Mouse (Mus musculus) retina, adult 2 months (tissue): ENCODE results near the gene Mrap.

ENCODE experiments used
- DNase-seq: peaks from one replicate; pipeline ENCODE4 v3.0.0-alpha.2; 2012; ENCODE audit warnings: low read depth, low spot score

Gene Mrap

DNA sequence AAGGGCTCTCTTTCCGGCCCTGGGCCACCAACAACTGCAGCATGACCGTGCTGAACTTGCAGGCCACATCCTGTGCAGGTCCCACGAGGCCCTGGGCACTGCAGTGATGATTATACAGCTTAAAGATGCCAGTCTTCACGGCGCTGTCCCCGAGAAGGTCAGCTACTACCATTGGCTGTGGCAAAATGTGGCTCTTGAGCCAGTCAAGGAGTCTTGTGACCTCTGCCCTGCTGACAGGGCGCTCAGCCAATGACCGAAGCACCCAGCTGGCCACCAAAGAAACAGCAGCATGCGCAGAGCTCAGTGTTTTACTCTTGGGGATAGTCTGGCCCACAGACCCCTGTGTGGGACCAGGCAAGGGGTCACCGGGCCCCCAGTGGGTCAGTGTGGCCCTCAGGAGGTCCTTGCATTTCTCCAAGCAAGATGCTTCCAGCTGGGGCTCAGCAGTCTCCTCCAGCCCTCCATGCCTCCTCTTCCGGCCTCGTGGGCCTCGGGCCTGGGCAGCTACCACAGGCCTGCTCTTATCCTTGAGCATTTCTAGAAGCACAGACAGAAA lies 15.5 kb downstream of the Mrap start:
- DNase-seq: no peak

DNA sequence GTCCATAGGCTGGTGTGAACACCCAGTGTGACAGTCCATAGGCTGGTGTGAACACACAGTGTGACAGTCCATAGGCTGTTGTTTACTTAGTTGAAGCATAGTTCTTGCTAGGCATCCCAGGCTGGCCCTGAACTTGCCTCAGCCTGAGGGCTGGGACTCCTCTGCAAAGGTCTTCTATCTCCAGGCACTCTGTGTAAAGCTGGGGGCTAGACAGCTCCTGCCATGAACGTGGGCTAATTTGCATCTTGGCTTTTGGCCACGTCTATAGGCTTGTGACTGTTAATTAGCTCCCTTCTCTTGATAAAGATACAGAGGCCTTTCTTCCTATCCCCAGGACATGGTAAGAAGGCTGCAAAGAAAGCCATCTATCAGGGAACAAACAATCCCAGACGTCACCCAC lies 21.3 kb downstream of the Mrap start:
- DNase-seq: no peak

GRCm38 (mm10) chr16:90760515-90760914 lies 22.5 kb downstream of the Mrap start:
- DNase-seq: no peak

GRCm38 (mm10) chr16:90765195-90765877 lies 27.3 kb downstream of the Mrap start:
- no peak for DNase-seq

GRCm38 (mm10) chr16:90766919-90767454 lies 29.0 kb downstream of the Mrap start:
- DNase-seq: no peak

DNA sequence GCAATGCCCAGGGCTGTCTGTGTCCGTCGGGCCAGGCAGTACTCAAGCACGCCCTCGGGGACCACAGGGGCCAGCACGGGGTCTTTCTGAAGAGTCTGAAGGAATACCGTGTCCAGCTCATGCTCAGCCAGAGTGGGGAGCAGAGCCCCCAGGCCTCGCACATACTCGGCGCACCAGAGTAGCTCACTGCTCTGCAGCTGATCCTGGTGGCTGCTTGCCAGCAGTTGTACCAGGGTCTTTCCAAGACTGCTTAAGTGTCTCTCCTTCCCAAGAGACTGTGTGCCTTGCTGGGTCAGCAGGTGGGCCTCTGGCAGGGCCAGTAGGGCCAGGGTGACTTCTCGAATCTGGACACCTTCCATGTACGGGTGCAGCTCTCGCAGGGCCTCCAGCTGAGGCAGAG lies 36.2 kb downstream of the Mrap start:
- DNase-seq: no peak

GRCm38 (mm10) chr16:90774646-90775045 lies 36.6 kb downstream of the Mrap start:
- DNase-seq: no peak

GRCm38 (mm10) chr16:90775946-90776520 lies 38.0 kb downstream of the Mrap start:
- DNase-seq: no peak

- DNase-seq: no peak
Observed at GRCm38 (mm10) chr16:90779783-90780182, 41.8 kb downstream of the Mrap start.

DNA sequence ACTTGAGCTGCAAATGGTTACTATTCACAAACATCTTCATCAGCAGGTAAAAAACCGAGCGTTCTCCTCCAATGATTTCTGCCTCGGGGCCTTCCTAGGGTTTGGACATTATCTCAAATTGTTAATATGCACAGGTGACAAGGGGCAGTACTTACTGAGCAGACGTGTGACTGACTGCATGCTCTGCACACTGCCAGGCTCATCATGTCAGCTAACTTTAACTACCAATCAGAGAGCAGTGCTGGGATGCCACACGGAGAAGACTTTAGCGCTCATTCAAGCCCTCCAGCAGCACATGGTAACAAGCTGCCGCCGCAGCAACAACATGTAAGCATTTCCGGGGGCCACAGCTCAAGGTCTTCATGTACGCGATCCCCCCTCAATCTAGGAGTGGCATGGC lies 45.3 kb downstream of the Mrap start:
- DNase-seq: no peak

DNA sequence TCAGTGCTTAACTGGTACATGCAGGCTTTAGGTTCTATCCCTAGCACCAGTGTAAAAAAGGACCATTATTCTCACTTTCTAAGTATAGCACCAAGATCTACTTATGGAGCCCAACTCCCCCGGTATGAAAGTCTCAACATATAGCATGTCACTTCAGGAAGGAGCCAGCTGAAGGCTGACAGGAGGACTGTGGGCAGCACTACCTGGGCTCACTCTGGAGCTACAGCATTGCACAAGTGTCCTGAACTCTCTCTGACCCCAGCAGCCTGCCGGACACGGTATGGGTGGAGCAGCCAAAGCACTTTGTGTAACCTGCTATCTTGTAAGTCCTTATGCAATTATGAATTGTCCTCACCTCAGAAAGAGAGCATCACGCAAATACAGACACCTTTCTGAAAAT lies 47.2 kb downstream of the Mrap start:
- no peak for DNase-seq

DNA sequence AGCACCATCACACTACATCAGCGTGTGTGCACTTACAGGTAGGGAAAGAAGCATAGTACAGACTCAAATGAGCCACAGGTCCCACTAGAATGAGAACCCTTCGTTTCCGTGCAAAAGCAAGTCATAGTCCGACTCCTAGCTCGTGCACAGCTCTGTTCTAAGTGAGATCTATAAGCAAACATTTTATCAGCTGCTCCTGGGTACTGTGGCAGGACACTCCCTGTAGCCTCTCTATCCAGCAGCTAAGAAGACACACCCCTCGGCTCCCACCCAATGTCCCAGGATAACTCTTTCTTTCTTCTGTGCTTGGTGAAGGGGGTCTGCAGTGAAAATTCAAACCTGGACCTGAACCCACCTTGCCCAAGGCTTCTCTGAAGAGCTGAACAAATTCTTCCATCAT lies 50.6 kb downstream of the Mrap start:
- DNase-seq: no peak

- no peak for DNase-seq
Observed at GRCm38 (mm10) chr16:90790946-90791345, 52.9 kb downstream of the Mrap start.

DNA sequence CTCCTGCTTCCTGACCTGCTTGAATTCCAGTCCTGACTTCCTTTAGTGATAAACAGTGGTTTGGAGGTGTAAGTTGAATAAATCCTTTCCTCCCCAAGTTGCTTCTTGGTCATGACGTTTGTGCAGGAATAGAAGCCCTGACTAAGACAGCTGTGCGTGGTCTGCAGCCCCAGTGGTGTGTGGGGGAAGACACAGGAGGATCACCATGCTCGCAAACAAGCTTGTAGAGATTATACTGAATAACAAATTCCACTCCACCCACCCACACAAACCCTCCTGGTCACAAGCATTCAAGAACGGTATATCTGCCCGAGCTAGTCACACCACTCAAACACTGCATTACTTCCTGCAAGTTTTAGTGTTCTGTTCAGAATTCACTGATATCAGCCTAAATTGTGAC lies 54.1 kb downstream of the Mrap start:
- no peak for DNase-seq

DNA sequence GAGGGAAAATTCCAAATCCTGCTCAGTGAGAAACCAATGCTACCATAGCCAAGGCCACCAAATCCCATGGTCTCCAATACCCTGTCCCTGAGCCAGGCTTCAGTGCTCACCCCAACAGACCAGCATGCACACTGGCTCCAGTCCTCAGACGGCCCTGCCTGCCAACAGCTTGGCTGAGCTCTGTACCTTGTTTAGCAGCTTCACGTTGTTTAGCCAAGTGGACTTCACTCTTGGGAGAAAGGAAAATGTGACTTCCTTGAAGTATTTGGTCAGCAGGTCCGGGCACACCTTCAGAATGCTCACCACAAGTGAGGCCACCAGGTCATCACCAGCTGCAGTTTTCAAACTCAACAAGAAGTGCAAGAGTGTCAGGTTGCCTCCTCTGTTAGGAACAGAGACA lies 54.5 kb downstream of the Mrap start:
- no peak for DNase-seq

DNA sequence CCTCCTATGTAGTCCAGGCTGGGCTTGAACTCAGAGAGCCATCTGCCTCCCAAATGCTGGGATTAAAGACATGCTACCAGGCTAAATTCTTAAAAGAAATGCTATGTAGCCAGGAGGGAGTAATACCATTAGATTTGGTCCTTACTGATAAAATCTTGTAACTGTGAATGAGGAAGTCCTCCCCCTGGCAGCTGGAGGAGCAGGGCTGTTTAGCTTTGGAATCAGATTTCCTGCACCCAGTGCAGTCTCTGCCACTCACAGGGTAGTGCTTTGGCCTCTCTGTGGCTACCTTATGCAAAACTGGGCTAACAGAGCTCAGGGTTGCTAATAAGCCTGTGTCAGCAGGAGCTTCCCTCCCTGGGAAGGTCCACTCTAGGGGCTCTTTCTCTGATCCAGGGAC lies 56.7 kb downstream of the Mrap start:
- DNase-seq: no peak

DNA sequence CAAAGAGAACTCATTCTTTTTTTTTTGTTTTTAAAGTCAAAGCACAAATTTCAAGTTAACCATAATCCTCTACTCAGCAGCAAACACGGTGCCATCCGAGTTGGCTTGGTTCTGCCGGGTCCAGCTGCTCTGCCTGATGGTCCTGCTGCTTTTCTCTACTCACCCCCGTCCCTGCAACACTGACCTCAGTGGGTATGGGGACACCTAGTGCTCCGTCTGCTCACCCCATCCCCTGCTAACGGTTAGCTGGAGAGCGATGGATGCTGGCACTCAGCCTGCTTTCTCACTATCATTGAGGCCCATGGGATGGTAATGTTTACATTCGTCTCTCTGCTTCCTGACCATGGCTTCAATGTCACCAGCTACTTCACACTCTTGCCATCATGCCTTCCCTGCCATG lies 60.4 kb downstream of the Mrap start:
- DNase-seq: no peak

DNA sequence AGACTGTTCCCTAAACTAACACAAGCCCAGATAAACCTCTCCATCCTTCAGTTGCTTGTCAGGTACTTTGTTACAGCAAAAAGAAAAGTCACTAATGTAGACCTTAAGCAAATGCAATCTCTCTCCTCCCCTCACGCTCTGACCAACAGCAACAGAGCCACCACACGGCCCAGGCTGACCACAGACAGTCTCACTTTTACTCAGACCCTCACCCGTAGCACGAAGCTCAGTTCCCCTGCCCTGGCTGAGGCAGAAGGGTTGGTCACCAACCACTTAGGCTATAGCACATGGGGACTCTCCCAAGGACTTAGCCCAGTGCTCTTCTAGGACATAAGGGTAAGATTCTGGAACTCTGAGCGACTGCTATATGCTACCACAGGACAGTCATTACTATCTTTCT lies 60.8 kb downstream of the Mrap start:
- DNase-seq: no peak
